Mouse (Mus musculus): Measurements from ENCODE around the gene Helz2. TPM values are rescaled to one million over a fixed set of nuclear protein-coding genes. Genes with fewer than 3 reads are reported as not detected.

The Helz2 gene
- polyA plus RNA-seq, 1 experiment from 2014 or later, result 0.39 TPM

GRCm38 (mm10) chr2:181276766-181277165, 34.9 kb upstream of the Helz2 start:
- no peak for ATAC-seq (ENCODE audit: low FRiP score, low TSS enrichment)
- Histone ChIP-seq H3K4me1 (ENCODE audit: control insufficient read depth, insufficient read depth, low read length) (no peaks in the 10 kb centered on the region), H3K36me3 (ENCODE audit: control insufficient read depth, insufficient read depth, low read length) (peaks cover 59% of the 10 kb centered on the region)

GRCm38 (mm10) chr2:181274639-181275038, 32.8 kb upstream of the Helz2 start:
- ATAC-seq (ENCODE audit: low FRiP score, low TSS enrichment) (no peak), DNase-seq (no peak)
- 75% methylated on average over 4 of the region's 4 CpGs for WGBS
- no peak overlapping the region for H3K4me2 ChIP-seq (ENCODE audit: low read length)
- no peaks in the 10 kb centered on the region for H3K4me1 ChIP-seq (ENCODE audit: control insufficient read depth, insufficient read depth, low read length)
- H3K27ac ChIP-seq (replicated peaks; ENCODE audit: low read depth, low read length), result no peak overlapping the region
- H3K36me3 ChIP-seq (ENCODE audit: control insufficient read depth, insufficient read depth, low read length), result peaks cover 63% of the 10 kb centered on the region
- no peaks in the 10 kb centered on the region for H3K27me3 ChIP-seq (ENCODE audit: control insufficient read depth, insufficient read depth, low read length)
- H3K9me3 ChIP-seq (ENCODE audit: control insufficient read depth, low read length), result no peaks in the 10 kb centered on the region
- no peak overlapping the region for H3K9ac ChIP-seq (replicated peaks; ENCODE audit: low read length)
- no peak overlapping the region for H3K4me3 ChIP-seq (replicated peaks; ENCODE audit: low read depth, low read length)

More at GRCm38 (mm10) chr2:181276766-181277165, 34.9 kb upstream of the Helz2 start:
- H3K9me3 ChIP-seq (ENCODE audit: control insufficient read depth, low read length), result no peaks in the 10 kb centered on the region
- no peak for DNase-seq
- H3K27ac ChIP-seq (replicated peaks; ENCODE audit: low read depth, low read length), result no peak overlapping the region
- no peak overlapping the region for H3K9ac ChIP-seq (replicated peaks; ENCODE audit: low read length)
- no peak overlapping the region for H3K4me3 ChIP-seq (replicated peaks; ENCODE audit: low read depth, low read length)
- H3K4me2 ChIP-seq (ENCODE audit: low read length), result no peak overlapping the region
- 87% methylated on average over 1 of the region's 1 CpGs for WGBS
- no peaks in the 10 kb centered on the region for H3K27me3 ChIP-seq (ENCODE audit: control insufficient read depth, insufficient read depth, low read length)

- ATAC-seq (ENCODE audit: low FRiP score, low TSS enrichment) (no peak), DNase-seq (no peak)
- Histone ChIP-seq H3K9me3 (ENCODE audit: control insufficient read depth, low read length) (no peaks in the 10 kb centered on the region), H3K27ac (replicated peaks; ENCODE audit: low read depth, low read length) (no peak overlapping the region), H3K4me1 (ENCODE audit: control insufficient read depth, insufficient read depth, low read length) (no peaks in the 10 kb centered on the region), H3K9ac (replicated peaks; ENCODE audit: low read length) (no peak overlapping the region), H3K36me3 (ENCODE audit: control insufficient read depth, insufficient read depth, low read length) (peaks cover 63% of the 10 kb centered on the region), H3K4me3 (replicated peaks; ENCODE audit: low read depth, low read length) (no peak overlapping the region), H3K4me2 (ENCODE audit: low read length) (no peak overlapping the region), H3K27me3 (ENCODE audit: control insufficient read depth, insufficient read depth, low read length) (no peaks in the 10 kb centered on the region)
- 94% methylated on average over 2 of the region's 2 CpGs for WGBS
Observed at GRCm38 (mm10) chr2:181273829-181274228, 32.0 kb upstream of the Helz2 start.

- H3K36me3 ChIP-seq (ENCODE audit: control insufficient read depth, insufficient read depth, low read length), result peaks cover 65% of the 10 kb centered on the region
- WGBS, result 98% methylated on average over 2 of the region's 2 CpGs
- no peaks in the 10 kb centered on the region for H3K4me1 ChIP-seq (ENCODE audit: control insufficient read depth, insufficient read depth, low read length)
- H3K4me3 ChIP-seq (replicated peaks; ENCODE audit: low read depth, low read length), result no peak overlapping the region
- ATAC-seq (ENCODE audit: low FRiP score, low TSS enrichment) (no peak), DNase-seq (no peak)
- no peaks in the 10 kb centered on the region for H3K27me3 ChIP-seq (ENCODE audit: control insufficient read depth, insufficient read depth, low read length)
- H3K27ac ChIP-seq (replicated peaks; ENCODE audit: low read depth, low read length), result no peak overlapping the region
- H3K9ac ChIP-seq (replicated peaks; ENCODE audit: low read length), result no peak overlapping the region
- H3K9me3 ChIP-seq (ENCODE audit: control insufficient read depth, low read length), result no peaks in the 10 kb centered on the region
- no peak overlapping the region for H3K4me2 ChIP-seq (ENCODE audit: low read length)
Observed at GRCm38 (mm10) chr2:181272092-181272491, 30.3 kb upstream of the Helz2 start.

GRCm38 (mm10) chr2:181266839-181267238, 25.0 kb upstream of the Helz2 start:
- H3K4me1 ChIP-seq (ENCODE audit: control insufficient read depth, insufficient read depth, low read length), result no peaks in the 10 kb centered on the region
- WGBS, result 97% methylated on average over 2 of the region's 2 CpGs

GRCm38 (mm10) chr2:181253248-181253647, 11.4 kb upstream of the Helz2 start:
- Histone ChIP-seq H3K4me3 (replicated peaks; ENCODE audit: low read depth, low read length) (no peak overlapping the region), H3K27ac (replicated peaks; ENCODE audit: low read depth, low read length) (no peak overlapping the region), H3K9ac (replicated peaks; ENCODE audit: low read length) (no peak overlapping the region), H3K4me2 (ENCODE audit: low read length) (no peak overlapping the region), H3K27me3 (ENCODE audit: control insufficient read depth, insufficient read depth, low read length) (no peaks in the 10 kb centered on the region), H3K36me3 (ENCODE audit: control insufficient read depth, insufficient read depth, low read length) (peaks cover 66% of the 10 kb centered on the region), H3K9me3 (ENCODE audit: control insufficient read depth, low read length) (no peaks in the 10 kb centered on the region), H3K4me1 (ENCODE audit: control insufficient read depth, insufficient read depth, low read length) (no peaks in the 10 kb centered on the region)
- ATAC-seq (ENCODE audit: low FRiP score, low TSS enrichment) (no peak), DNase-seq (no peak)
- WGBS, result 89% methylated on average over 1 of the region's 1 CpGs

More at GRCm38 (mm10) chr2:181266839-181267238, 25.0 kb upstream of the Helz2 start:
- no peak overlapping the region for H3K27ac ChIP-seq (replicated peaks; ENCODE audit: low read depth, low read length)
- no peaks in the 10 kb centered on the region for H3K9me3 ChIP-seq (ENCODE audit: control insufficient read depth, low read length)
- no peak overlapping the region for H3K4me2 ChIP-seq (ENCODE audit: low read length)
- H3K4me3 ChIP-seq (replicated peaks; ENCODE audit: low read depth, low read length), result no peak overlapping the region
- no peaks in the 10 kb centered on the region for H3K27me3 ChIP-seq (ENCODE audit: control insufficient read depth, insufficient read depth, low read length)
- H3K9ac ChIP-seq (replicated peaks; ENCODE audit: low read length), result no peak overlapping the region
- H3K36me3 ChIP-seq (ENCODE audit: control insufficient read depth, insufficient read depth, low read length), result peaks cover 76% of the 10 kb centered on the region
- DNase-seq, result no peak
- ATAC-seq (ENCODE audit: low FRiP score, low TSS enrichment), result no peak

- H3K4me2 ChIP-seq (ENCODE audit: low read length), result no peak overlapping the region
- DNase-seq (no peak), ATAC-seq (ENCODE audit: low FRiP score, low TSS enrichment) (no peak)
- no peaks in the 10 kb centered on the region for H3K9me3 ChIP-seq (ENCODE audit: control insufficient read depth, low read length)
- H3K27ac ChIP-seq (replicated peaks; ENCODE audit: low read depth, low read length), result no peak overlapping the region
- H3K4me1 ChIP-seq (ENCODE audit: control insufficient read depth, insufficient read depth, low read length), result no peaks in the 10 kb centered on the region
- no peak overlapping the region for H3K4me3 ChIP-seq (replicated peaks; ENCODE audit: low read depth, low read length)
- 93% methylated on average over 1 of the region's 1 CpGs for WGBS
- H3K36me3 ChIP-seq (ENCODE audit: control insufficient read depth, insufficient read depth, low read length), result peaks cover 52% of the 10 kb centered on the region
- no peak overlapping the region for H3K9ac ChIP-seq (replicated peaks; ENCODE audit: low read length)
- H3K27me3 ChIP-seq (ENCODE audit: control insufficient read depth, insufficient read depth, low read length), result no peaks in the 10 kb centered on the region
Observed at GRCm38 (mm10) chr2:181251841-181252240, 10.0 kb upstream of the Helz2 start.

- 92% methylated on average over 10 of the region's 10 CpGs for WGBS
- Histone ChIP-seq H3K27me3 (ENCODE audit: control insufficient read depth, insufficient read depth, low read length) (no peaks in the 10 kb centered on the region), H3K9me3 (ENCODE audit: control insufficient read depth, low read length) (no peaks in the 10 kb centered on the region), H3K27ac (replicated peaks; ENCODE audit: low read depth, low read length) (no peak overlapping the region), H3K4me3 (replicated peaks; ENCODE audit: low read depth, low read length) (no peak overlapping the region), H3K4me1 (ENCODE audit: control insufficient read depth, insufficient read depth, low read length) (no peaks in the 10 kb centered on the region), H3K36me3 (ENCODE audit: control insufficient read depth, insufficient read depth, low read length) (peaks cover 28% of the 10 kb centered on the region), H3K9ac (replicated peaks; ENCODE audit: low read length) (no peak overlapping the region), H3K4me2 (ENCODE audit: low read length) (no peak overlapping the region)
- DNase-seq (no peak), ATAC-seq (ENCODE audit: low FRiP score, low TSS enrichment) (no peak)
Observed at GRCm38 (mm10) chr2:181249217-181249616, 7.4 kb upstream of the Helz2 start.

GRCm38 (mm10) chr2:181245031-181245430, 3.2 kb upstream of the Helz2 start:
- Histone ChIP-seq H3K4me2 (ENCODE audit: low read length) (no peak overlapping the region), H3K27ac (replicated peaks; ENCODE audit: low read depth, low read length) (no peak overlapping the region), H3K36me3 (ENCODE audit: control insufficient read depth, insufficient read depth, low read length) (no peaks in the 10 kb centered on the region), H3K4me3 (replicated peaks; ENCODE audit: low read depth, low read length) (no peak overlapping the region), H3K9me3 (ENCODE audit: control insufficient read depth, low read length) (no peaks in the 10 kb centered on the region), H3K4me1 (ENCODE audit: control insufficient read depth, insufficient read depth, low read length) (no peaks in the 10 kb centered on the region), H3K9ac (replicated peaks; ENCODE audit: low read length) (no peak overlapping the region), H3K27me3 (ENCODE audit: control insufficient read depth, insufficient read depth, low read length) (no peaks in the 10 kb centered on the region)
- 44% methylated on average over 2 of the region's 2 CpGs for WGBS
- ATAC-seq (ENCODE audit: low FRiP score, low TSS enrichment), result no peak
- DNase-seq, result no peak
